Mouse (Mus musculus): ENCODE measurements around the gene Akap8.

- TF ChIP-seq CTCF (conservative IDR thresholded peaks at IDR 0.05; ENCODE audit: low read length) (no peak), NANOG (IDR thresholded peaks at IDR 0.05; ENCODE audit: borderline replicate concordance, low read length) (no peak), POU5F1 (IDR thresholded peaks at IDR 0.05; ENCODE audit: borderline replicate concordance, low read length) (no peak)
Observed at GRCm38 (mm10) chr17:32283771-32284221, 37.2 kb downstream of the Akap8 start.

Measured in E14TG2a.4 (cell line).